Mouse (Mus musculus) testis, adult 2 months (tissue): ENCODE measurements around the gene Dlgap3.

Experiments used
- CTCF ChIP-seq: fragments of 200-500 bp; IDR thresholded peaks from 2 replicates; pipeline ENCODE4 v1.5.1; 2012; ENCODE audit warnings: low read depth, mild to moderate bottlenecking, inconsistent platforms, low read length, moderate library complexity; ENCODE audit not compliant: control insufficient read depth, insufficient read depth, insufficient replicate concordance
- POLR2A ChIP-seq: fragments of 200-500 bp; IDR thresholded peaks from 2 replicates; pipeline ENCODE4 v1.6.1; 2012; ENCODE audit warnings: low read depth, mild to moderate bottlenecking, inconsistent platforms, low read length, moderate library complexity; ENCODE audit not compliant: control insufficient read depth

DNA sequence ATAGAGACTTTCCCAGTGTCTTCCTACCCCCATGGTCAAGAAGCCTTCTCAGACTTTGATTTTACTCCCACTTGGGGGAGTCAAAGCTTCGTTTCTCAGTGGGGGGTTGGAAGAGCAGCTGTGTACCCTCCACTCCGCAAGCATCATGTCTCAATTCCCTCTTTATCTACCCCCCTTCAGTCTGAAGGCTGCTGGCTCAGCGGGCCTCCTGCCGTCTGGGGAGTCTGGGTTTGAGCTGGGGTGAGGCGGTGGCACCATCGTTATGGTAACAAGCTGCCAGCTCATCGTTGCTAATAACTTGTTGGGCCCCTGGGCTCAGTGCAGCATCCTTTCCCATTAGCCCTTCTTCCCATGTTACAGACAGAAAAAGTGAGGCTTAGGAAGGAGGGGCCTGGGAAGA, 3.1 kb downstream of the Dlgap3 start:
- no peak for TF ChIP-seq CTCF
- TF ChIP-seq POLR2A, result no peak
